Mouse (Mus musculus): ENCODE results near the gene Enox1. TPM values are rescaled to one million over a fixed set of nuclear protein-coding genes. Genes with fewer than 3 reads are reported as not detected.
A peak's percentile ranks its signal among the peaks of the same experiment; 100 is the strongest.
"Not testable (repeated sequence)": the region's sequence is repeated elsewhere in the genome, so short reads cannot be mapped to it uniquely, and the experiment has no call there.

The Enox1 gene
- total RNA-seq, 2 experiments from 2014 or later: 0.48 to 1.1 TPM

DNA sequence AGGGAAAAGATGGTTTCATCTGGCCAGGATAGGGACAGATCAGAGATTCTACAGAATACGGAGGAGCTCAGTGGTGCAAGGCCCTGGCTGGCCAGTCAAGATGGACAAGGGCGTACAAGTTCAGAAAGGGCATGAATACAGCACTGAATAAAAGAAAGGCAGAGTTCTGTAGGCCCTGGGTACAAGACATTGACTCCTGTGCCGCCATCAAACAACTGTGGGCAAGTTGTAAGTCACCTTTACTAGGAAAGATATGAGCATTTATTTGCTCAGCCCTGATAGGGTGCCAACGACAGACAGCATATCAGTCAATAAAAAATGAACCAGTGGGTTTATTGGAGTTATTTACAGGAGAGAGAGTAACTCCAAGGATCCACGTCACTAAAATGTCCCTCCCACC lies 373.1 kb downstream of the Enox1 start:
- Histone ChIP-seq H3K27ac (no peak overlapping the region), H3K4me3 (no peak overlapping the region)
- intact Hi-C loops (cut with DNase I): no loop called here
- TF ChIP-seq CTCF (IDR thresholded peaks at IDR 0.05): no peak
- no peak for DNase-seq

DNA sequence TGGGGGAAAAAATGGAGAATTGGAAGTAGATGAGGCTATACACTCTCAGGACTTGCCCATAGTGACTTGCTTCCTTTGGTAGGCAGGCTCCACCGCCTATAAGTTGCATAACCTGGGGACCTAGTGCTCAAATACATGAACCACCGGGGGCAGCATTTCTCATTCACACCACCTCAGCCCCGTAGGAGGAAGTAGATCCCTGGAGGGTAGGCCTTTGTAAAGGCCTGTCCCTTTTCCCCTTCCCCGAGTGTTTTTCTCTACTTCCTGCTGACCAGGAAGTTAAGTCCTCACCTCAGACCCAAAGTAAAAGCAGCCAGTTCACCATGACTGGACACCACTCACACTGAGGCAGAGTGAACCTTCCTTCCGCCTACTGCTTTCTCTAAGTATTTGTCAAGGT lies 377.1 kb downstream of the Enox1 start:
- no peak for TF ChIP-seq CTCF (IDR thresholded peaks at IDR 0.05)
- H3K4me3 ChIP-seq: no peak overlapping the region
- intact Hi-C loops (cut with DNase I): no loop called here
- no peak overlapping the region for H3K27ac ChIP-seq
- DNase-seq: no peak

DNA sequence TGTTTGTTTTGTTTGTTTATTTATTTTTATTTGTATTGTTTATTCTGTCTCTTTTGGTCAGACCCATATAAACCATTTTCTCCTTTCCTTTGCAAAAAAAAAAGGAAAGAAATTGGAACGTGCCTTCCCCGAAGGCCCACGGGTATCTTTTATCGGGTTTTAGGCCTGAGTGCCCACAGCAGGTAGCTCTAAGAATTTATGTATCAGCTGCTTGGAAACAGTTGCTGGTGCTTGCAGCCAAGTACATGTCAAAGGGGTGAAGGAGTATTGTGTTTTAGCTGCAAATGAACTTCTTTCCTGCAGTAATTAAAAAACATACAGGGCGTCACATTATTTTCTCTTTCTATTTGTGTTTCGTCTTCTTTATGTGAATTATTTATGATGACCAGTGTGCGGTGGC lies 377.6 kb downstream of the Enox1 start:
- DNase-seq: no peak
- intact Hi-C loops (cut with DNase I): no loop called here
- Histone ChIP-seq H3K4me3 (no peak overlapping the region), H3K27ac (no peak overlapping the region)
- TF ChIP-seq CTCF (IDR thresholded peaks at IDR 0.05): no peak

DNA sequence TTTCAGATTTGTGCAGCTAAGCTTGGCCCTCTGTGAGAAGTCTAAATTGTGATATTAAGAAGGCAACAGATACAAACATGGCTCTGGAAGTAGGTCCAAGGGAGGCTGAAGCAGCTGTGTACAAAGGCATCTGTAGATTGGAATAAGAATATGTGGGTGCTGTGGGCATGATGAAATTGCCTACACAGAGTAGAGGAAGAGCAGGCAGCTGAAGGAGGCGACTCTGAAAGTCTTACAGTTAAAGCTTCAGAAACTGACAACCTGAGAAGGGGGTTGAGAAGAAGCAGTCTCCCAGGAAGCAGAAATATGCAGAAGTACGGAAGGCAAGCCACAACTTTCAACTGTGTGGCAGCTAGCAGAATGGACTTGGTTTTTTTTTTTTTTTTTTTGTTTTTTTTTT lies 380.0 kb downstream of the Enox1 start:
- intact Hi-C loops (cut with DNase I): loop anchor here (5.0 kb wide), 1 partner anchor 394 kb away; no protein-coding TSS in a partner anchor
- no peak overlapping the region for H3K27ac ChIP-seq
- DNase-seq: no peak
- no peak overlapping the region for H3K4me3 ChIP-seq
- no peak for TF ChIP-seq CTCF (IDR thresholded peaks at IDR 0.05)

DNA sequence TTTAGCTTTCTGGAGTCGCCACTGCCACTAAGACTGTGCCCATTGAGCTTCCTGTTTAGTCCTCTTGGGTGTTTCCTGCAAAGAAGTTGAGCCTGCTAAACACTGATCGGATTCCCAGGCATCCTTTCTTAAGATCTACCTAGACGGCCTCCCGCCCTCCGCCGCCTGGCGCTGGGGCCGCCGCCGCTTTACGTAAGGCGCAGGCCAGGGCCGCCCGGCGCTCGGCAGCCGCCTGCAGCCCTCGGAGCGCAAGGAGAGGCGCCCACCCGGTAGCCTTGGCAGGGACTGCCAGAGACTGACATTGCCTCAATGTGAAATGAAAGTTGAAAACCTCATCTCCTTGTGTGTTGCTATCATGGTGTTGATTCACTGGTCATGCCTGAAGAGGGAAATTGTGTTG lies 383.0 kb downstream of the Enox1 start:
- intact Hi-C loops (cut with DNase I): loop anchor here (5.0 kb wide), 1 partner anchor 397 kb away; no protein-coding TSS in a partner anchor
- DNase-seq: not testable (repeated sequence)

DNA sequence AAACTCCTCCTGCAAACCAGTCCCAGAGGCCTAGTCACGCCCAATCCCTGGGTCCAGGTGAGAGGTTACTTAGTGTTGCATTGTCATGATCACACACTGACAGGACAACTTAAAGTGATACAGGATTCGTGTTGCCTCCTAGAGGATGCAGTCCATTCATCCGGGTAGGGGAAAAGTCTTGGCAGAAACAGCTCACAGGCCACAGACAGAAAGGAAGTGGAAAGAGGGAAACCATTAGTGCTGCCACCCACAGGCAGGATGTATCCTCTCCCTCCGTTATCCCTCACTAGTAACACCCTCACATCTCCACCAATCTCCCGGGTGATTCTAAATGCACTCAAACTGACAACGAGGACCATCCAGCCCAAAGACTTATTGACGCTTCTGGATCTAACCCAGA lies 385.4 kb downstream of the Enox1 start:
- TF ChIP-seq CTCF (IDR thresholded peaks at IDR 0.05): peak; percentile 21; the same call in 1 of the 2 replicates
- DNase-seq: no peak
- Histone ChIP-seq H3K27ac (no peak overlapping the region), H3K4me3 (no peak overlapping the region)
- intact Hi-C loops (cut with DNase I): no loop called here

More for the DNA sequence above, 383.0 kb downstream of the Enox1 start:
- H3K4me3 ChIP-seq, H3K27ac ChIP-seq: not testable (repeated sequence)

DNA sequence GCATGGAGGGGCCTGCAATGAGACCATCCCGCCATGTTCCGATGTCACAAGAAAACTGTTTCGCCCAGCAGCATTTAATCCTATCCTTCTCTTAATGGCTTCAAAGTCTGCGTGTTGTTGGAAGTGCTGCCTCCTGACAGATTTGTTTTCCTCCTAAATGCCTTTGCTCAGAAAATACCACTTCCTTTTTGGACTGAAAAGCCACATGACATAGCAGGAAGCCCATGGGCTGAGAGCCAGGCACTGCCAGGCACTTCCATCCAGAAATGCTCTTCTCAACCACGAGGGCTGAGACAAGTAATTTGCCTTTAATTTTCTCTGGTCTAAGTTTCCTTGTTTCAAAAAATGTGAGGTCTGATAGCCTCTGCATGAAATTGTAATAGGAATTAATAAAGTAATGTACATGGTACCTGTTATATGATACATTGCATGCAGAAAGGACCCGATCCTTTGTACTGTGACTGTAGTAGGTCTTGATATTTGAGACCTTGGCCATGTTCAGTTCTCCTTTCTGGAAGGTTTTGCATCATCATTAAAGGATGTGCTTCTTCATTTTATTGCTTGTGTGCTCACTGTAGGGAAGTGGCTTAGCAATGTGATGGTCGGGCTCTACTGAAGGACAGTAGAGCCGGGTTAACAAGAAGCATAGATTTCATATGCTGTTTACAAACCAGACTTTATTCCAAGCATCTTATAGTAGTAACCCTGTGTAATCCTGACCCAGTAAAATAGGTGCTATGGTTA lies 390.1 kb downstream of the Enox1 start:
- H3K4me3 ChIP-seq: no peak overlapping the region
- DNase-seq: peak; percentile 27
- intact Hi-C loops (cut with DNase I): loop anchor here (5.0 kb wide), 1 partner anchor 256 kb away; no protein-coding TSS in a partner anchor
- no peak for TF ChIP-seq CTCF (IDR thresholded peaks at IDR 0.05)
- peak overlapping the region; percentile 31; the same call in 1 of the 2 replicates for H3K27ac ChIP-seq

DNA sequence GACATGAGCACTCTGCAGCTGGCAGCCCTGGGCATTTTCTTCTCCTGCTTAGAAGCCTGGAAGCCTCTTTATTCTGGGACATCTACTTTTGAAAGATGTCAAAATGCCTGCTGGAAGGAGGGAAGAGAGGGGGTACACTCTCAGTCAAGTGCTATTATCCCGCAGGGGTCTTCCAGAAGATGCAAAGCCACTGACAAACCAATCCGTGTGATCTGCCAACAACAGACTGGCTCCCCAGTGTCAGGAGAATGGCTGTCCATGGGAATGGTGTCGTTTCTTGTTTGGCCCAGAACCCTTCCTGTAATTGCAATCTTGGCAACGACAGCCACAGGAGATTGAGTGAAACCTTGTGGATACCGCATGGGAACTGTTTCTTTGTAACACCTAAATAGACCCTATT lies 390.8 kb downstream of the Enox1 start:
- no peak overlapping the region for H3K27ac ChIP-seq
- TF ChIP-seq CTCF (IDR thresholded peaks at IDR 0.05): no peak

DNA sequence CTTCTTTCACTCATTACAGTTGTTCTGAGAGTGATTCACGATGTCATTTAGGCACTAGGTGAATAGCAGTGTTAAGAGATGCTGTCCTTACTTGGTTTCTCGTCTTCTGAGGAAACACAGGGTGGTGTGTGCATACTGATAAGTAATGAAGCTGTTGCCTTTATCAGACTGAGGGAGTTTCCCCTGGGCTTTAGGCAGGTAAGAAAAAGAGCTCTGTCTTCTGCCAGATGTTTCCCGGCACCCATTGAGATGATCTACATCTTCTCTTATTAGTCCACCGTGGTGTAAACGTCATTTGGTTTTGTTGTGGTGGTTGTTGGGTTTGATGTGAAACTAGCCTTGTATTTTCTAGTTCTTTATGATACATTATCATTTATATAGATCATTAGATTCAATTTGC lies 392.4 kb downstream of the Enox1 start:
- Histone ChIP-seq H3K4me3 (no peak overlapping the region), H3K27ac (no peak overlapping the region)
- intact Hi-C loops (cut with DNase I): loop anchor here (5.0 kb wide), 1 partner anchor 253 kb away; no protein-coding TSS in a partner anchor
- TF ChIP-seq CTCF (IDR thresholded peaks at IDR 0.05): no peak
- DNase-seq: no peak

More for the DNA sequence above, 390.8 kb downstream of the Enox1 start:
- no peak for DNase-seq
- no peak overlapping the region for H3K4me3 ChIP-seq
- intact Hi-C loops (cut with DNase I): loop anchor here (5.0 kb wide), 1 partner anchor 255 kb away; no protein-coding TSS in a partner anchor

DNA sequence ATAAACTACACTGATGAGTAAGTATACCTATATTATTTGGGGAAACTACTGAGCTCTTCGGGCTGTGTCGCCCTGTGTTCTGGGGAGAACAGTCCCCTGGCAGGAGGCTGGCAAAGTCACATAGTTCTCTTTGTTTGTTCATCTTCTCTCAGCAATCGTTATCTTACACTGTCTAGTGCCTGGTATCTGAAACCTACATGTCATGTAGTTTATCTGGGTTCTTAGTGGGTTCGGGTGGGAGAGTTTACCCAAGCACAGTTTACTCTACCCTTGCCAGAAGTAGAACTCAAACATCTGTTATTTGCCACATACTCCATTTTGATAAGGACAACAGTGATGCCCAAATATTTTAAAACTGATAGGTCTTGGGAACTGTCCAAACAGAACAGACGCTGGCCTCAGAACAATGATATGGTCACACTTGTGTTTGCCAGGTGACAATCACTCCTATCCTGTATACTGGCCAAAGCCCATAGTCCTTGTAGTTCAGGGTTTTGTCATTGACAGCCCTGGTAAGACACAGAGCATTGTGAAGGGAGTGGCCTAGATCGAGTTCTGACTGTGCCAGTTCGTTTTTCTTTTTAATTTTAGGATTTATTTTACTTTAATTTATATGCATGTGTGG lies 401.0 kb downstream of the Enox1 start:
- intact Hi-C loops (cut with DNase I): no loop called here
- no peak for DNase-seq
- no peak for TF ChIP-seq CTCF (IDR thresholded peaks at IDR 0.05)
- no peak overlapping the region for H3K27ac ChIP-seq
- H3K4me3 ChIP-seq: no peak overlapping the region

DNA sequence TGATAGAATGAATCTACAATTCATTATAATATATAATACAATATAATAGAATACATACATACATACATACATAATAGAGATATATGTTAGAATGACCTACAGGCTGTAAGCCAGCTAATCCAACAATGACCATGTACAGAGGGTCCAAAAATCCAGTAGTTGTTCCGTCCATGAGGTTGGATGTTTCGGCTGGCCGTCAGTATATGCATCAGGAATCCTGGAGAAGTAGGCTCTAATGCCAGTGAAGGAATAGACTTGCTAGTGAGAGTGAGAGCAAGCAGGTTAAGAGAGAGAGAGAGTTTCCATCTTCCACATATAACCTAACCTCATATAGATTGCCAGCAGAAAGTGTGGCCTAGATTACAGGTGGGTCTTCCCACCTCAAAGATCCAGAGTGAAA lies 402.3 kb downstream of the Enox1 start:
- no peak for DNase-seq
- Histone ChIP-seq H3K27ac (no peak overlapping the region), H3K4me3 (no peak overlapping the region)
- TF ChIP-seq CTCF (IDR thresholded peaks at IDR 0.05): no peak
- intact Hi-C loops (cut with DNase I): no loop called here

DNA sequence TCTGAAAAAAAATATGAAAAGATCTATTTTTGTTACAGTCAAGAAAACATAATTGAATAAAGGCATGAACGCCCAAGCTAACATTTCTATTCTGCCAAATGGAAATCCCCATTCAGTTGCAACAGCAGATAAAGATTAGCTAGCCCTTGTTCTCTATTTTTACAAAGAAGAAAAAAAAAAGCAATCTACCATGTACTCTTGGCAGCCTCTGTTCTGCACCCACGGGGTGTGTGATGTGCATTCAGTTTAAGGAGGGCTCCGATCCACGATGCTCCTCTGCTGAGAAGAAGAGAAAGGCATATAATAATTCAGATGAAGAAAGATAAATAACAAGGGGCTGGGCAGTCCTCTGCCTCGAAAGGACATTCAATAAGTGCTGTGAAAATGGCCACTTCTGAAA lies 403.2 kb downstream of the Enox1 start:
- no peak overlapping the region for H3K27ac ChIP-seq

DNA sequence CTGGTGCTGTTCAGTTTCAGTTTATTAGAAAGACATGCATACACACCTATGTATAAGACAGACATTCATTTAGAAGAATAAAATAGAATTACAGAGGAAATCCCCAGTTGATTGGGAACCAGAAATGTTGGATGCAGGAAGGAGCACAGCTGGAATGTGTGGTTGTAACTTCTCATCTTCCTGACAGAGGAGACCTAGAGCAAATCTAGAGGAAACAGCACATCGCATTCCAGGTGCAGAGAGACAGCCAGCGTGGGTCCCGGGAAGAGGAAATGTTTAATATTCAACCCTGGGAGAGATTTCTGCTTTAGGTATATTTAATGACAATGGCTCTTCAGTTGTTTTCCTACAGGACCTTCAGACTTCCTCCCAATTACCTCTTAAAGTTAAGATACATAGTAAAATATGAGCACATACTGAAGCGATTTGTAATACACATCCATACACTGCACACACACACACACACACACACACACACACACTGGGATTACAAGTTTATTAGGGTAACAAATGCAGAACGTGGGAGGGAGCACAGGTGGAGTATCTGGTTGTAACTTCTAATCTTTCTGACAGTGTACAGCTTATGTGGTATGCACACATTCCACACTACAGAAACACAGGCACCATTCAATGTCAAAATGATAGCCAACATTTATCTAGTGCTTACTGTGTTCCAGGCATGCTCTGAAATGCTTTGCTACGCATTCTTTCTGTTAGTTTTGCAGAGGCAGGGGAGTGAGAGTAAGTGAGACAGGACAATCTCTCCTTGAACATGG lies 405.4 kb downstream of the Enox1 start:
- Histone ChIP-seq H3K27ac (no peak overlapping the region), H3K4me3 (no peak overlapping the region)
- no peak for DNase-seq
- intact Hi-C loops (cut with DNase I): no loop called here
- TF ChIP-seq CTCF (IDR thresholded peaks at IDR 0.05): no peak

More for the DNA sequence above, 403.2 kb downstream of the Enox1 start:
- no peak overlapping the region for H3K4me3 ChIP-seq
- intact Hi-C loops (cut with DNase I): no loop called here
- no peak for DNase-seq
- no peak for TF ChIP-seq CTCF (IDR thresholded peaks at IDR 0.05)

Measured in gastrocnemius, adult 2 months (tissue).